Mouse (Mus musculus) heart, postnatal 0 days (tissue): ENCODE data around the gene Nup155. TPM values are rescaled to one million over a fixed set of nuclear protein-coding genes. Genes with fewer than 3 reads are reported as not detected.
"Not testable (repeated sequence)": the region's sequence is repeated elsewhere in the genome, so short reads cannot be mapped to it uniquely, and the experiment has no call there.

Experiments
- ATAC-seq: fragments of 200-750 bp; cut with Nextera tagmentation; 2 replicates; pipeline ENCODE4 v1.8.0; 2017; ENCODE audit warnings: low read depth, moderate number of reproducible peaks, moderate library complexity; ENCODE audit not compliant: insufficient read depth
- DNase-seq: peaks from one replicate; pipeline ENCODE4 v3.0.0-alpha.2; 2016; ENCODE audit warnings: low spot score
- H3K27ac ChIP-seq: fragments of 300-500 bp; sonication (generic); 2 replicates; pipeline ENCODE4 v1.5.1; 2014; ENCODE audit warnings: low read depth, mild to moderate bottlenecking
- H3K27me3 ChIP-seq: fragments of 300-500 bp; sonication (generic); 2 replicates; pipeline ENCODE4 v1.6.1; 2014; ENCODE audit warnings: low read length, mixed read lengths; ENCODE audit not compliant: control insufficient read depth, insufficient read depth
- H3K36me3 ChIP-seq: fragments of 300-500 bp; sonication (generic); replicated peaks from 2 replicates; pipeline ENCODE4 v1.6.1; 2014; ENCODE audit warnings: low read length, mixed read lengths; ENCODE audit not compliant: control insufficient read depth, insufficient read depth
- H3K4me1 ChIP-seq: fragments of 300-500 bp; sonication (generic); 2 replicates; pipeline ENCODE4 v1.6.1; 2014; ENCODE audit warnings: antibody characterized with exemption; ENCODE audit not compliant: control insufficient read depth, insufficient read depth
- H3K4me2 ChIP-seq: fragments of 300-500 bp; sonication (generic); 2 replicates; pipeline ENCODE4 v1.6.1; 2014; ENCODE audit warnings: low read depth, mild to moderate bottlenecking, low read length, moderate library complexity
- H3K4me3 ChIP-seq: fragments of 300-500 bp; sonication (generic); 2 replicates; pipeline ENCODE4 v1.5.1; 2014; ENCODE audit warnings: low read depth, low read length
- H3K9ac ChIP-seq: fragments of 300-500 bp; sonication (generic); replicated peaks from 2 replicates; pipeline ENCODE4 v1.6.1; 2014; ENCODE audit warnings: low read depth, low read length, mixed read lengths
- H3K9me3 ChIP-seq: fragments of 300-500 bp; sonication (generic); replicated peaks from 2 replicates; pipeline ENCODE4 v1.6.1; 2016; ENCODE audit warnings: low read length; ENCODE audit not compliant: control insufficient read depth
- CTCF ChIP-seq: IDR thresholded peaks from 2 replicates; pipeline ENCODE4 v1.5.1; 2016; ENCODE audit warnings: antibody characterized with exemption, control low read depth, low read depth
- EP300 ChIP-seq: IDR thresholded peaks from 2 replicates; pipeline ENCODE4 v1.6.1; 2016; ENCODE audit warnings: antibody characterized with exemption, low read depth
- WGBS: fragments of 180-500 bp; shearing (Covaris S2); extraction: QIAGEN DNeasy Blood & Tissue Kit; methylation state at CpG from one replicate; pipeline ENCODE4 v1.1.7; 2014; 5-methylcytosine and 5-hydroxymethylcytosine counted together
- polyA plus RNA-seq: library from polyadenylated mRNA; unstranded; fragments of >200 nt; fragmentation: Nextera tagmentation; extraction: Ambion mirVana; gene quantifications from 2 replicates; pipeline ENCODE4 v1.2.1, GENCODE M21; 2015
- total RNA-seq: library from RNA; depleted of rRNA; stranded (reverse); fragments of >200 nt; gene quantifications from 2 replicates; pipeline ENCODE4 v1.2.3, GENCODE M21; 2014; ENCODE audit warnings: low replicate concordance; rRNA removed

The Nup155 gene
- total RNA-seq, result 24.9 and 28.8 TPM in 2 replicates
- polyA plus RNA-seq, result 3.5 and 3.8 TPM in 2 replicates

GRCm38 (mm10) chr15:8108966-8109743 lies at the start of gene Nup155:
Gene Nup155 (plus strand): TSS chr15:8109273.
- ATAC-seq, result peak; percentile 97

GRCm38 (mm10) chr15:8065221-8065620 lies 43.9 kb upstream of the Nup155 start:
- no peak for TF ChIP-seq EP300
- TF ChIP-seq CTCF, result peak; percentile 30; the same call in 1 of the 2 replicates
- H3K4me3 ChIP-seq, result no peak overlapping the region
- no peak overlapping the region for H3K27ac ChIP-seq
- H3K4me2 ChIP-seq, result no peak overlapping the region
- no peaks in the 10 kb centered on the region for H3K4me1 ChIP-seq
- no peaks in the 10 kb centered on the region for H3K9me3 ChIP-seq
- H3K36me3 ChIP-seq, result peaks cover 13% of the 10 kb centered on the region; the same call in 1 of the 2 replicates
- DNase-seq (no peak), ATAC-seq (no peak)
- WGBS, result 56% methylated on average over 6 of the region's 6 CpGs
- no peaks in the 10 kb centered on the region for H3K27me3 ChIP-seq
- no peak overlapping the region for H3K9ac ChIP-seq

More at GRCm38 (mm10) chr15:8108966-8109743, at the start of gene Nup155:
- DNase-seq, result peak; percentile 98
- Histone ChIP-seq H3K4me3 (peak within 1 kb of the TSS; percentile 86), H3K4me2 (peak within 1 kb of the TSS; percentile 93), H3K27me3 (no peaks in the 10 kb centered on the region), H3K4me1 (peaks cover 19% of the 10 kb centered on the region), H3K9me3 (no peaks in the 10 kb centered on the region), H3K27ac (peak within 1 kb of the TSS; percentile 85), H3K9ac (peak within 1 kb of the TSS; percentile 87), H3K36me3 (peaks cover 23% of the 10 kb centered on the region)
- TF ChIP-seq EP300, result no peak
- TF ChIP-seq CTCF, result no peak
- under 1% methylated on average over 52 of the region's 54 CpGs for WGBS

- DNase-seq, H3K9me3 ChIP-seq, ATAC-seq, H3K4me1 ChIP-seq, H3K9ac ChIP-seq, H3K27me3 ChIP-seq, H3K4me3 ChIP-seq, H3K4me2 ChIP-seq, H3K27ac ChIP-seq: not testable (repeated sequence)
- peaks cover 36% of the 10 kb centered on the region for H3K36me3 ChIP-seq
- WGBS, result 88% methylated on average over 3 of the region's 3 CpGs
These were observed 35.9 kb upstream of the Nup155 start for GRCm38 (mm10) chr15:8073159-8073558.

GRCm38 (mm10) chr15:8082139-8082538 lies 26.9 kb upstream of the Nup155 start:
- Histone ChIP-seq H3K4me3 (no peak overlapping the region), H3K4me1 (no peaks in the 10 kb centered on the region), H3K36me3 (peaks cover 23% of the 10 kb centered on the region), H3K9ac (no peak overlapping the region), H3K4me2 (no peak overlapping the region), H3K27ac (no peak overlapping the region), H3K27me3 (no peaks in the 10 kb centered on the region), H3K9me3 (no peaks in the 10 kb centered on the region)
- 88% methylated on average over 8 of the region's 8 CpGs for WGBS
- DNase-seq (no peak), ATAC-seq (no peak)
- TF ChIP-seq CTCF (no peak), EP300 (no peak)

GRCm38 (mm10) chr15:8087293-8087692 lies 21.8 kb upstream of the Nup155 start:
- Histone ChIP-seq H3K27ac (no peak overlapping the region), H3K9ac (no peak overlapping the region), H3K4me3 (no peak overlapping the region), H3K27me3 (no peaks in the 10 kb centered on the region), H3K9me3 (no peaks in the 10 kb centered on the region), H3K4me1 (no peaks in the 10 kb centered on the region), H3K36me3 (peaks cover 10% of the 10 kb centered on the region), H3K4me2 (no peak overlapping the region)
- 92% methylated on average over 4 of the region's 4 CpGs for WGBS
- ATAC-seq (no peak), DNase-seq (no peak)
- no peak for TF ChIP-seq CTCF
- TF ChIP-seq EP300, result no peak
